Mouse (Mus musculus): ENCODE data around the gene Scamp4. TPM values are rescaled to one million over a fixed set of nuclear protein-coding genes. Genes with fewer than 3 reads are reported as not detected.

The Scamp4 gene
- total RNA-seq (2014; rRNA removed) (21.0 and 24.1 TPM in 2 replicates), polyA plus RNA-seq (2015; fragmentation: Nextera tagmentation; extraction: Ambion mirVana) (86.8 and 87.9 TPM in 2 replicates)

DNA sequence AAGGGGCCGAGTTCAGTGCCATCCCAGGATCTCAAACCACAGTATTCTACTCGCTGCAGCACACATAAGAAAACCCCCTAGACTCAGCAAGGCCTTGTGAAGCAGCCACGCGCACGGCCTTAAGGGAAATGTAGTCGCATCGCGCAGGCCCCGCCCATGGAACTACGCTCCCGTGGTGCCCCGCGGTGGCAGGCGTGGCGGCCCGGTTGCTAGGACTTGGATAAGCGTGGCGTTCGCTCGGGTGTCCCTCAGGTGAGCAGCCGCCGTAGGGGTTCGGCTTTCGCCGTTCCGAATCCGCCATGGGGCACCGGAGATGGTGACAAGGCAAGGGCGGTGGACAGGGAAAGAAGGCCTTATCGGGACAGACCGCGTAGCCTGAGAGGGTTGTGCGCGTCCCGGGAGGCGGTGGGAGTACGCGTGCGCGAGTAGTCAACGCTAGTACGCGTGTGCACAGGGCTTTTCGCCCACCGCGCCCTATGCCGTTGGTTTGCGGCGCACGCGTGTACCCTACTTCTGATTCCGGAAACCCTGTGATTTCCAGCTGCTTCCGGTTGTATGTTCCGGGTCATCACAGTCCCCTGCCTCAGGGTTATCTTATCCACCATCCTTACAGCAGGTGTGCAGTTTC is at the start of gene Scamp4, which contains the start of gene Adat3:
Scamp4 (plus strand) TSS at position 175 of the 628 bp plus-strand sequence.
Adat3 (plus strand) TSS at position 183 of the 628 bp plus-strand sequence.
- ATAC-seq, result peak; percentile 98
- peak; percentile 98 for DNase-seq

DNA sequence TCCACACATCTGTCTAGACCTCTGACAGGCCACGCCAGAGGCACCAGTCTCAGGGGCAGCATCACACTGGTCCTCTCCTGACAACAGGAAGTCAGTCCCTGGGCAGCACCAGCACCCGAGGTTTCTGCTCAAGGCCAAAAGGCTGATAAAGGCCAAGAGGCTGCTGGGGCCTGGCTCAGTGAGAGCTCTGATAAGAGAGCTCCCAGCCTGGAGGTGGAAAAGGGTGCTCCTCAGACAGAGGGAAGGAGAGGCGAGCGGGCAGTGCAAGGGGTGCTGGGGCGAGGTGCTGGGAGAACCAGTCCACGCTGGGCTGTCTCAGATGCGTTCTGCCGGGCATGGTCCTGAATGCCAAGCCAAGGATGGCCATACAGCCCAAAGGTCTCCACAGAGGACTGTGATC is 49.1 kb upstream of the Scamp4 start:
- WGBS, result 92% methylated on average over 8 of the region's 8 CpGs
- H3K4me2 ChIP-seq (ENCODE audit: low read depth), result no peak overlapping the region
- H3K27ac ChIP-seq (ENCODE audit: low read depth, low read length), result no peak overlapping the region
- no peaks in the 10 kb centered on the region for H3K4me1 ChIP-seq (ENCODE audit: insufficient read depth)
- H3K9ac ChIP-seq, result no peak overlapping the region
- H3K9me3 ChIP-seq (ENCODE audit: low read length), result no peaks in the 10 kb centered on the region
- H3K36me3 ChIP-seq (ENCODE audit: insufficient read depth), result peaks cover 14% of the 10 kb centered on the region
- no peak for TF ChIP-seq CTCF (IDR thresholded peaks at IDR 0.05; ENCODE audit: low read depth)
- no peaks in the 10 kb centered on the region for H3K27me3 ChIP-seq (ENCODE audit: insufficient read depth, low read length)
- ATAC-seq (no peak), DNase-seq (no peak)
- no peak overlapping the region for H3K4me3 ChIP-seq (ENCODE audit: low read depth, low read length)

More for the DNA sequence above, at the start of gene Scamp4, which contains the start of gene Adat3:
- H3K4me3 ChIP-seq (ENCODE audit: low read depth, low read length), result peak within 1 kb of the TSS; percentile 64
- peak within 1 kb of the TSS; percentile 57 for H3K9ac ChIP-seq
- H3K36me3 ChIP-seq (ENCODE audit: insufficient read depth), result peaks cover 18% of the 10 kb centered on the region
- H3K4me1 ChIP-seq (ENCODE audit: insufficient read depth), result peaks cover 12% of the 10 kb centered on the region; the same call in 1 of the 2 replicates
- 0 out of 2 replicates have a peak, but pooled peaks have one; percentile 7 for TF ChIP-seq CTCF (IDR thresholded peaks at IDR 0.05; ENCODE audit: low read depth)
- H3K27me3 ChIP-seq (ENCODE audit: insufficient read depth, low read length), result no peaks in the 10 kb centered on the region; the same call in 1 of the 2 replicates
- no peaks in the 10 kb centered on the region for H3K9me3 ChIP-seq (ENCODE audit: low read length)
- WGBS, result 1% methylated on average over 54 of the region's 54 CpGs
- peak within 1 kb of the TSS; percentile 66 for H3K4me2 ChIP-seq (ENCODE audit: low read depth)
- H3K27ac ChIP-seq (ENCODE audit: low read depth, low read length), result peak within 1 kb of the TSS; percentile 93

DNA sequence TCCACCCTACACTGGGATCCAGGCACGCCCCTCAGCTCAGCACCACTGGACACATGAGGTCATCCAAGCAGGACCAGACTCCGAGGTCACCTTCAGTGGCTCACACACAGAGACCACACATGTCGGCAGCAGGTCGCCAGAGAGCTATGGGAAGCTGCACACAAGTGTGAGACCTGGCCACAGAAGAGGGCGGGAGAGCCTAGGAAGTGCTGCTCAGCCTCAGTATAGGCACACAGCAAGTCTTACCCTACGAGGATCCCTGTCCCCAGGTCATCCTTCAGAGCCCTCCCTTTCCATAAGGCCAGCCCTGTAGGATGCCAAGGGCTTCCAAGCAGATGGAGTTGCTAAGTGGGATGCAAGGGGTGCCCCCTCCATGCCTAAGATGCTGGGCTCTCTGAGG is 48.7 kb upstream of the Scamp4 start:
- Histone ChIP-seq H3K27me3 (ENCODE audit: insufficient read depth, low read length) (no peaks in the 10 kb centered on the region), H3K4me2 (ENCODE audit: low read depth) (no peak overlapping the region), H3K27ac (ENCODE audit: low read depth, low read length) (no peak overlapping the region), H3K9me3 (ENCODE audit: low read length) (no peaks in the 10 kb centered on the region), H3K9ac (no peak overlapping the region), H3K36me3 (ENCODE audit: insufficient read depth) (peaks cover 14% of the 10 kb centered on the region), H3K4me1 (ENCODE audit: insufficient read depth) (no peaks in the 10 kb centered on the region), H3K4me3 (ENCODE audit: low read depth, low read length) (no peak overlapping the region)
- TF ChIP-seq CTCF (IDR thresholded peaks at IDR 0.05; ENCODE audit: low read depth), result no peak
- DNase-seq (no peak), ATAC-seq (no peak)
- 90% methylated on average over 6 of the region's 6 CpGs for WGBS

DNA sequence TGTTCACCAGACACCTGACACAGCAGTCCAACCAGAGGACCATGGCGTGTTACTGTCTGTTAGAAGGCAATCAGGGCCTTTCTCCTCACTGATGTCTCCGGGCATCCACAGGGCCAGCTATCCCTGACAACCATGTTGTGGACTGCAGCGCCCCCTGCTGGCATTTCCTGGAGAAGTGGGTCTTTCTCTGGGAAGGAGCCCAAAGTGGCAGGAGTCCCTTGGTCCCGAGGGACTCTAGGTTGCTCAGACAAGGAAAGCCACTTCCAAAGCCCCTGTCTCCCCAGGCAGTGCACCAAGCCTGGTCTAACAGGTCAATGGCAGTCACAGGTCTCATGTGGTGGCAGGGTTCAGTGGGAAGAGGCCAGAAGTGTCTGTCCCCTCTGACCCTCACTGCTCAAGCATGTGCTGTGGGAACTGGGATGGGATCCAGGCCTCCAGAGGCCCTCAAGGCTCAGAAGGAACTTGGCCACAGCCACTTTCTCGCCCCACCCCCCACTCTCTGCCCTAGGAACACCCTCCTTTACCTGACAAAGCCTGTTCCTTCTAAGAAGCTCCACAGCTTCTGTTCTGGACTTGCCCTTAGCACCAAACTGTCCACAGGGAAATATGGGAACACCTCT is 45.2 kb upstream of the Scamp4 start:
- H3K9ac ChIP-seq, result no peak overlapping the region
- no peaks in the 10 kb centered on the region for H3K36me3 ChIP-seq (ENCODE audit: insufficient read depth)
- H3K4me3 ChIP-seq (ENCODE audit: low read depth, low read length), result no peak overlapping the region
- H3K4me2 ChIP-seq (ENCODE audit: low read depth), result no peak overlapping the region
- H3K27me3 ChIP-seq (ENCODE audit: insufficient read depth, low read length), result no peaks in the 10 kb centered on the region
- H3K9me3 ChIP-seq (ENCODE audit: low read length), result no peaks in the 10 kb centered on the region
- no peak for ATAC-seq
- no peak overlapping the region for H3K27ac ChIP-seq (ENCODE audit: low read depth, low read length)
- 30% methylated on average over 5 of the region's 5 CpGs for WGBS
- H3K4me1 ChIP-seq (ENCODE audit: insufficient read depth), result peaks cover 9% of the 10 kb centered on the region; the same call in 1 of the 2 replicates
- peak; percentile 72 for DNase-seq
- peak; percentile 82 for TF ChIP-seq CTCF (IDR thresholded peaks at IDR 0.05; ENCODE audit: low read depth)

DNA sequence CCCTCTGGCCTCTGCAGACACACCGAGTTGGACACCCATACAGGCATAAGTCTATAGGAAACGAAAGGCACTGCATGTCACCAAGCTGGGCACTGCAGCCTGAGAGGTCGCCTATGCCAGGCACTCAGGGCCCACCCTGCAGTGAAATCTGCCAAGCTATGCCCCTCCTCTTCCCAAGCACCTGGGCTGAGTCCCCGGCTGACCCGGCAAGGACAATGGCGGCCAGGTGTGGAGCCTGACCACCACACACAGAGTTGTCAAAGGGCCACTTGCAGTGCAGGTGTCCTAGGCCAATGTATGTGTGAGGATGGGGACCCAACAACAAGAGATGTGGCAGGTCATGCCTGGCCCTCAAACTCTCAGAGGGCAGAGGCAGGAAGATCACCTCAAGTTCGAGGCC is 43.2 kb upstream of the Scamp4 start:
- DNase-seq (no peak), ATAC-seq (no peak)
- Histone ChIP-seq H3K27me3 (ENCODE audit: insufficient read depth, low read length) (no peaks in the 10 kb centered on the region), H3K36me3 (ENCODE audit: insufficient read depth) (no peaks in the 10 kb centered on the region), H3K27ac (ENCODE audit: low read depth, low read length) (no peak overlapping the region), H3K4me1 (ENCODE audit: insufficient read depth) (peaks cover 15% of the 10 kb centered on the region; the same call in 1 of the 2 replicates), H3K9me3 (ENCODE audit: low read length) (no peaks in the 10 kb centered on the region), H3K9ac (no peak overlapping the region), H3K4me3 (ENCODE audit: low read depth, low read length) (no peak overlapping the region), H3K4me2 (ENCODE audit: low read depth) (no peak overlapping the region)
- WGBS, result 91% methylated on average over 7 of the region's 7 CpGs
- TF ChIP-seq CTCF (IDR thresholded peaks at IDR 0.05; ENCODE audit: low read depth), result no peak

DNA sequence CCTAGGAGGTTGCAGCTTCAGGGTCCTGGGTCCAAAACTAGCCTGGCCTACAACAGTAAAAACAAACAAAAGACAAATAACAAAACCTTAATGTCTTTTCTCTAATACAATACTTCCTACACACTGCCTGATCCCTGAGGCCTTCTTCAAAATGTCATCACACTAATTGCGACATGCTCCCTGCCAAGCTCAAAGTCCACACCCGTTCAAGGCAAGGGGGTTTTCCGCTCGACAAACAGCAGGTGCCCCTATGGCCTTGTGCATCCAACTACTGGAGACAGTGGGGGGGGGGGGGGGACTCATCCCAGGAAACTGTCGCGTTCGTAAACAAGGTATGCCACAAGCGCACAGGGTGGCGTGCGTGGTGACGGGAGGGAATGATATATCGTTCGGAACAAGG is 42.1 kb upstream of the Scamp4 start:
- Histone ChIP-seq H3K9me3 (ENCODE audit: low read length) (no peaks in the 10 kb centered on the region), H3K4me1 (ENCODE audit: insufficient read depth) (peaks cover 15% of the 10 kb centered on the region; the same call in 1 of the 2 replicates), H3K9ac (peak overlapping the region; percentile 93), H3K27me3 (ENCODE audit: insufficient read depth, low read length) (no peaks in the 10 kb centered on the region), H3K27ac (ENCODE audit: low read depth, low read length) (peak overlapping the region; percentile 94), H3K4me3 (ENCODE audit: low read depth, low read length) (peak overlapping the region; percentile 85), H3K4me2 (ENCODE audit: low read depth) (peak overlapping the region; percentile 56), H3K36me3 (ENCODE audit: insufficient read depth) (no peaks in the 10 kb centered on the region)
- TF ChIP-seq CTCF (IDR thresholded peaks at IDR 0.05; ENCODE audit: low read depth), result no peak
- whole genome bisulfite sequencing, result 1% methylated on average over 13 of the region's 13 CpGs
- ATAC-seq (no peak), DNase-seq (no peak)
